Mouse (Mus musculus) midbrain, embryonic 11.5 days (tissue): ENCODE data around the gene Pcgf1. TPM values are rescaled to one million over a fixed set of nuclear protein-coding genes. Genes with fewer than 3 reads are reported as not detected.
A peak's percentile ranks its signal among the peaks of the same experiment; 100 is the strongest.

Experiments used
- ATAC-seq: fragments of 200-750 bp; cut with Nextera tagmentation; 2 replicates; pipeline ENCODE4 v1.8.0; 2017; ENCODE audit warnings: moderate TSS enrichment, moderate library complexity; ENCODE audit not compliant: low FRiP score
- DNase-seq: peaks from one replicate; pipeline ENCODE4 v3.0.0; 2015; ENCODE audit warnings: low spot score; ENCODE audit errors: missing footprints
- H3K27ac ChIP-seq: fragments of 300-500 bp; sonication (generic); 2 replicates; pipeline ENCODE4 v1.5.1; 2014; ENCODE audit warnings: low read depth, low read length
- H3K27me3 ChIP-seq: fragments of 300-500 bp; sonication (generic); 2 replicates; pipeline ENCODE4 v1.6.1; 2014; ENCODE audit warnings: mild to moderate bottlenecking, low read length, moderate library complexity, mixed read lengths; ENCODE audit not compliant: control insufficient read depth, insufficient read depth
- H3K36me3 ChIP-seq: fragments of 300-500 bp; sonication (generic); 2 replicates; pipeline ENCODE4 v1.6.1; 2014; ENCODE audit warnings: mild to moderate bottlenecking, low read length, moderate library complexity, mixed read lengths; ENCODE audit not compliant: control insufficient read depth, insufficient read depth
- H3K4me1 ChIP-seq: fragments of 300-500 bp; sonication (generic); 2 replicates; pipeline ENCODE4 v1.6.1; 2014; ENCODE audit warnings: low read length; ENCODE audit not compliant: control insufficient read depth, insufficient read depth
- H3K4me2 ChIP-seq: fragments of 300-500 bp; sonication (generic); 2 replicates; pipeline ENCODE4 v1.6.1; 2014; ENCODE audit warnings: mild to moderate bottlenecking, moderate library complexity
- H3K4me3 ChIP-seq: fragments of 300-500 bp; sonication (generic); 2 replicates; pipeline ENCODE4 v1.5.1; 2014; ENCODE audit warnings: low read depth, low read length
- H3K9ac ChIP-seq: fragments of 300-500 bp; sonication (generic); 2 replicates; pipeline ENCODE4 v1.6.1; 2014; ENCODE audit warnings: low read length
- H3K9me3 ChIP-seq: fragments of 300-500 bp; sonication (generic); 2 replicates; pipeline ENCODE4 v1.6.1; 2016; ENCODE audit warnings: low read length; ENCODE audit not compliant: control insufficient read depth
- WGBS: fragments of 180-500 bp; shearing (Covaris S2); extraction: QIAGEN DNeasy Blood & Tissue Kit; methylation state at CpG from one replicate; pipeline ENCODE4 v1.1.7; 2014; 5-methylcytosine and 5-hydroxymethylcytosine counted together
- polyA plus RNA-seq: library from polyadenylated mRNA; unstranded; fragments of >200 nt; fragmentation: Nextera tagmentation; extraction: Ambion mirVana; gene quantifications from 2 replicates; pipeline ENCODE4 v1.2.1, GENCODE M21; 2014

The Pcgf1 gene
- polyA plus RNA-seq, 1 experiment from 2014 or later = 35.5 TPM

DNA sequence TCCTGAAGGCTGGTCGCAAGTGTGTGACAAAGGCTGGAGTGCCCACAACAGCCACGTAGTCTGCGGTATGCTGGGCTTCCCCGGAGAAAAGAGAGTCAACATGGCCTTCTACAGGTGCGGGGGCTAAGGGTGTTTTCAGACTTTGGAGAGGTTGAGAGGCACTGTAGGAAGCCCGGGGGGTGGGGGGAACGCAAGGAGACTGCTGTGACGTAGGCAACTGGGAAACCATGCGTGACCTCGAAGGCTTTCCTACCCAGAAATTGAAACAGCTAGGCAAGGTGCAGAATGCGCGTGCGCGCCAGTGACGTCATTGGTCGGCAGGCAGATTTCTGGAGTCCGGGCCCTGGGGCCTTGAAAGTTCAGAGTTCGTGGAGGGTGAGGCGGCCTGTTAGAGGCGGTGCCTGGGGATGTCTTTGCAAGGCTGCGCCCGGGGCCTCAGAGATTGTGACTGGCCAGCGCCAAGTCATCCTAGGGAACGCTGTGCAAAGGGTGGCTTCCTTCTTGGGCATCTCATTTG, 39.1 kb upstream of the Pcgf1 start:
- peak overlapping the region; percentile 43 for H3K4me2 ChIP-seq
- H3K4me1 ChIP-seq = peaks cover 19% of the 10 kb centered on the region
- no peaks in the 10 kb centered on the region for H3K36me3 ChIP-seq
- ATAC-seq (peak; percentile 73), DNase-seq (peak; percentile 100)
- H3K27ac ChIP-seq = no peak overlapping the region
- H3K9me3 ChIP-seq = no peaks in the 10 kb centered on the region
- H3K9ac ChIP-seq = peak overlapping the region; percentile 41
- 8% methylated on average over 24 of the region's 24 CpGs for WGBS
- peak overlapping the region; percentile 9; the same call in 1 of the 2 replicates for H3K4me3 ChIP-seq
- H3K27me3 ChIP-seq = 0 out of 2 replicates have a peak, but pooled peaks cover 2% of the 10 kb centered on the region

DNA sequence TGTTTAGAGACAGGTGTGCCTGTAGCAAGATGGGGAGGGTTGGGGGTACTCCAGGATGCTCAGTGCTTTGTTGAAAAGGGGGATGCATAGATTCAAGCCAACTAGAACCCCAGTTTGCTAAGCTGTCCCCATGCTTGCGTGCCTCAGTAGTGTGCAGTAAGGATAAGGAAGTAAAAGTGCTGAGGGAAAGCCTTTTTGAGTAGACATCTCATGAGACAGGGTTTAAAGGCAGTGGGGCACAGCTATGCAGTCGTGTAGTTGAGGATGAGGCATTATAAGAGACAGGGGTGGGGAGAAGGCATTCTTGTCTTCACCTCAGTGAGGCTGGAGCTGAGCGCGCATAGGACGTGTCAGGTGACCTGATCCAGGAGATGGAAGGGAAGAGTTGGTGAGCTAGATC, 37.1 kb upstream of the Pcgf1 start:
- ATAC-seq = no peak
- H3K9ac ChIP-seq = no peak overlapping the region
- no peak overlapping the region for H3K27ac ChIP-seq
- DNase-seq = no peak
- H3K36me3 ChIP-seq = no peaks in the 10 kb centered on the region
- H3K27me3 ChIP-seq = no peaks in the 10 kb centered on the region
- H3K4me3 ChIP-seq = no peak overlapping the region
- H3K4me1 ChIP-seq = peaks cover 6% of the 10 kb centered on the region; the same call in 1 of the 2 replicates
- WGBS = 82% methylated on average over 5 of the region's 5 CpGs
- H3K4me2 ChIP-seq = no peak overlapping the region
- no peaks in the 10 kb centered on the region for H3K9me3 ChIP-seq

DNA sequence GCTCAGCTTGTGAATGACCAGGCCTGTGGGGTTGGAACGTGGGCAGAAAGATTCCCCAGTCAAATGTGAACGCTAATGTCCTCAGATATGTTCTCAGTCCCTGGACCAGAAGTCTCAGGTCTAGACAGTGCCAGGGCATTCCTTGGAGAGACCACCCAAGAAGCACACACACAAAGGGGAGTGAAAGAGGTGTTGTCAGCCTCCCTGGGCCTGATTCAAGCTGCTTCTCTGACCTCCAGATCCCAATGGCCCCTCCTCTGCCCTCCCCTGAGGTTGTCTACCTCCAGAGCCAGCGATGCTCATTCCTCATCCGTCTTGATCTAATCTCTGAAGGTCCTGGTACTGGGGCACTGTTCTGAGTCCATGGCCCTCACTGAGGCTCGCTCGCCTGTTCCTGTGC, 34.1 kb upstream of the Pcgf1 start:
- Histone ChIP-seq H3K4me2 (no peak overlapping the region), H3K27me3 (no peaks in the 10 kb centered on the region), H3K9me3 (no peaks in the 10 kb centered on the region), H3K4me3 (no peak overlapping the region), H3K27ac (no peak overlapping the region), H3K4me1 (peaks cover 2% of the 10 kb centered on the region; the same call in 1 of the 2 replicates), H3K36me3 (no peaks in the 10 kb centered on the region), H3K9ac (no peak overlapping the region)
- DNase-seq (peak; percentile 56), ATAC-seq (no peak)
- 67% methylated on average over 6 of the region's 6 CpGs for WGBS

DNA sequence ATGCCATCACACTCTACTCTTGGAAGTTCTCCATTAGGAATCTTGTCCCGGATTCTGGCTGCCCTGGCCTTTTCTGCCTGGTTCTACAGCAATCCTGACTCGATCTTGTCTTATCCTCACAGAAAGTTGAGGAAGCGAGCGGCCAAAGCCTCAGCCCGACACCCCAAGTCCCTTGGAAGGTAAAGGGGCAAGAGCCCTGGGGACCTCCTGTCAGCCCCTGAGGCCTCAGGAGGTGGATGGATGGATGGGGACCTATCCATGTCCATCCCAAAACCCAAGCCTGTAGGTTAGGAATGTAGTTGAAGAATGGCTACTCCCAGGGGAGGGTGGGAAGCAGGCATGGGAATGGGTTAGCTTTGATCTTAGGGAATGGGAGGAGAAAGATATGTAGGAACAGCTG, 33.7 kb upstream of the Pcgf1 start:
- Histone ChIP-seq H3K4me3 (no peak overlapping the region), H3K9me3 (no peaks in the 10 kb centered on the region), H3K27me3 (no peaks in the 10 kb centered on the region), H3K4me1 (no peaks in the 10 kb centered on the region), H3K27ac (no peak overlapping the region), H3K9ac (no peak overlapping the region), H3K36me3 (no peaks in the 10 kb centered on the region), H3K4me2 (no peak overlapping the region)
- ATAC-seq (no peak), DNase-seq (peak; percentile 60)
- WGBS = 86% methylated on average over 5 of the region's 5 CpGs

DNA sequence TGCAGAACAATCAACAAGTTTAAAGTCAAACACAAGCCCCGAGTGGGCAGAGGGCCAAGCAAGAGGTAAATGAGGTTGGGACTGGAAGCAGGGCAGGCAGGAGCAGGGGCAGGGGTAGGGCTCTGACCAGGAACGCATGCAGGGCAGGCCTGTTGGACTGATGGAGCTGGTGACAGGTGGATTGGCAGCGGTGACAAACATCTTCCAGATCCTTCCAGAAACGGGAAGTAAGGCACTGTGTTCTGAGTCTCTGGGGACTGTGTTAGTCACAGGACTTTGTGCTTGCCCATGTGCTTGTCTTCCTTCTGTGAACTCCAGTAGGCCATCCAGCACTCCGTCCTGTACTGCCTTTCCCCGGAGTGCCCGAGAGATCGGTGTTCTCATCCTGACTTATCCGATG, 32.9 kb upstream of the Pcgf1 start:
- Histone ChIP-seq H3K27me3 (no peaks in the 10 kb centered on the region), H3K4me2 (no peak overlapping the region), H3K4me3 (no peak overlapping the region), H3K4me1 (no peaks in the 10 kb centered on the region), H3K27ac (no peak overlapping the region), H3K9ac (no peak overlapping the region), H3K36me3 (no peaks in the 10 kb centered on the region), H3K9me3 (no peaks in the 10 kb centered on the region)
- no peak for DNase-seq
- WGBS = 76% methylated on average over 9 of the region's 9 CpGs
- no peak for ATAC-seq

DNA sequence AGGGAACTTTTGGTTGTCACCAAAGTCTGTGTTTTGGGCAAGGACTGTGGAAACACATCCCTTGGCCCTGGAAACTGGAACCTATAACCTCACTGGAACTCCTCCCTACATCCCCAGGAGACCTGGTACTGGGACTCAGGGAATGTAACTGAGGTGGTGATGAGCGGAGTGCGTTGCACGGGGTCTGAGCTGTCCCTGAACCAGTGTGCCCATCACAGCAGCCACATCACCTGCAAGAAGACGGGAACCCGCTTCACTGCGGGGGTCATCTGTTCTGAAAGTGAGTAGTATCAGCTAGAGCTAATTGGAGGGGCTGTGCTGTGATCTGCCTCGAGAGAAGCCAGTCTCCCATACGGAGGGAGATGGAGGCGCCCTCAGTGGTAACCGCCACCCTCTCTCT, 28.3 kb upstream of the Pcgf1 start:
- Histone ChIP-seq H3K4me3 (no peak overlapping the region), H3K36me3 (no peaks in the 10 kb centered on the region), H3K27ac (no peak overlapping the region), H3K4me1 (peaks cover 13% of the 10 kb centered on the region), H3K9ac (no peak overlapping the region), H3K27me3 (no peaks in the 10 kb centered on the region), H3K9me3 (no peaks in the 10 kb centered on the region), H3K4me2 (no peak overlapping the region)
- ATAC-seq = no peak
- DNase-seq = no peak
- 76% methylated on average over 10 of the region's 10 CpGs for WGBS

DNA sequence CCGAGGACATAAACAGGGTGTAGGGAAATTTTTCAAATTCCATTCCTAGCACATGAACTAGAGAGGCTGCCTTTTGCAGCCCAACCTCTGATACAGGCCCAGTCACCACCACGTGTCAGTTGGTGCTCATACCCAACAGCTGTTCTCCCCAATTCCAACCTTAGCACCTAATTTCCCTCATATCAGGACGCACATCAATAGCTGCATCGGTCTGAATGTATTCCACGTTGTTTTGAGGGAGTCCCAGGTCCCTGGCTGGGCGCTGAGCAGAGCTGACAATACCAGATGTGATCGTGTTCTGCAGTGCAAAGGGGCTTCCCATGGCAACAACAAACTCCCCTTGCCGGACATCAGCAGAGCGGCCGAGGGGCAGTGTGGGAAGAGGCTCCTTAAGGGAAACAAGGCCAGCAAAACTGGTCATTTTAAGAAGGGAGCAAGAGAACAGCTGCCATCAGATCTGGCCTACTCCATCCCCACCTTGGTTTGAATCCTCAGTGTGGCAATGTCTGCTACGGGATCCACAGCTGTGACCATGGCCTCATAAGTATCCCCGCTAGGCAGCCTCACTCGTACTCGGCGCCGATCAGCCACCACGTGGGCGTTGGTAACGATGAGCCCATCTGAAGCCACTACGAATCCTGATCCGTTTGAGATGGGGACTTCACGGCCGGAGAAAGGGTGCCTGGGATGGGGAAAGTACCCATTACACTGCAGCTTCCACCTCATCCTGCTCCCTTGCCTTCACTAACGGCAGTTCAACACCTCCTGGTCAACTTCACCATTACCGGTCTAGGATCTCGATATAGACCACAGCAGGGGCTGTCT, 24.3 kb upstream of the Pcgf1 start:
- Histone ChIP-seq H3K4me2 (peak overlapping the region; percentile 97), H3K27ac (peak overlapping the region; percentile 27), H3K27me3 (no peaks in the 10 kb centered on the region), H3K4me1 (peaks cover 21% of the 10 kb centered on the region), H3K4me3 (peak overlapping the region; percentile 97), H3K9ac (peak overlapping the region; percentile 93), H3K9me3 (no peaks in the 10 kb centered on the region), H3K36me3 (peaks cover 5% of the 10 kb centered on the region; the same call in 1 of the 2 replicates)
- WGBS = 3% methylated on average over 26 of the region's 26 CpGs
- ATAC-seq (0 out of 2 replicates have a peak, but pooled peaks have one; percentile 2), DNase-seq (peak; percentile 94)

DNA sequence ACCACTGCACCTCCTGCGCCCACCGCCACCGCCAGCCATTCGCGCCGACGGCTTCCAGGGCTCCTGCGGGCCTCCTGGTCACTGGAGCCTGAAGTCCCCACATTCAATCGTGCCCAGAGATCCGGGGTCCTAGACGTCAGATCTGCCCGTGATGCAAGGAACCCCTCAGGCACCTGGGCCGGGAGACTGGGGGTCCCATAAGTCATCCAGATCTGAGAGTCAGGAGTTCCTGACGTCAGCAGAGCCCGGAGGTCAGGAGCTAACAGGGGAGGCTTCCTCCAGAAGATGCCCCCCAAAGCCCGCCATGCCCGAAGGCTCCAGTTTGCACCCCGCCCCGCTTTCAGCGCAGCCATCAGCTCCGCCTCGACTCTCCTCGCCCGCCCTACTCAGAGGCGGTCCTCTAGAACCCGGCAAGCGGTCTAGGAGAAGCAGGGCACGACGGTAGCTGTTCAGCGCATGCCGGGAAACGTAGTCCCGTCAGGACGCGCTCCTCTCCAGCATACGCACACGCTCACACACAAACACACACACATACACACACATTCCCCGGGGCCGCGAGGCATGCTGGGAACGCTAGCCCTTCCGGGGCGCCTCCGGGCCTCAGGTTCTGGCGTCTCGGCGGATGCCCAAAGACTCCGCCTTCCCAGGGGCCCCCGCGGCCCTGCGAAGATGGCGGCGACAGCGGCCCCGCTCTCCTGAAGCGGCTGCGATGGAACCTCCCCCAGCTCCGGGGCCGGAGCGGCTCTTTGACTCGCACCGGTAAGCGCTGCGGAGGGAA, 23.4 kb upstream of the Pcgf1 start, which contains the start of gene Aup1:
Gene Aup1, plus strand, starts transcription at position 448 of the 778 bp plus-strand sequence.
- Histone ChIP-seq H3K4me2 (peak within 1 kb of the TSS; percentile 97), H3K4me3 (peak within 1 kb of the TSS; percentile 97), H3K9ac (peak within 1 kb of the TSS; percentile 93), H3K27ac (peak within 1 kb of the TSS; percentile 80), H3K27me3 (no peaks in the 10 kb centered on the region), H3K36me3 (peaks cover 5% of the 10 kb centered on the region; the same call in 1 of the 2 replicates), H3K9me3 (no peaks in the 10 kb centered on the region), H3K4me1 (peaks cover 21% of the 10 kb centered on the region)
- under 1% methylated on average over 57 of the region's 64 CpGs for WGBS
- DNase-seq (peak; percentile 100), ATAC-seq (peak; percentile 96)
